Mouse (Mus musculus) frontal cortex, adult 2 months (tissue): ENCODE measurements around the gene Zfp423. TPM values are rescaled to one million over a fixed set of nuclear protein-coding genes. Genes with fewer than 3 reads are reported as not detected.
A peak's percentile ranks its signal among the peaks of the same experiment; 100 is the strongest.
"Not testable (repeated sequence)": the region's sequence is repeated elsewhere in the genome, so short reads cannot be mapped to it uniquely, and the experiment has no call there.

Experiments
- DNase-seq, 2 experiments: peaks; one replicate each; pipeline ENCODE4 v3.0.0; 2022; ENCODE audit warnings: low spot score in 1 of 2; ENCODE audit errors: extremely low spot score in 1 of 2
- polyA plus RNA-seq: library from polyadenylated mRNA; depleted of rRNA; stranded (reverse); fragments of >200 nt; gene quantifications from 2 replicates; pipeline ENCODE4 v1.2.3, GENCODE M21; 2012

The Zfp423 gene
- polyA plus RNA-seq, 1 experiment = 31.1 TPM

- peak in 1 of 2 experiments; percentile 35 for DNase-seq
Observed at GRCm38 (mm10) chr8:87847796-87848195, 111.6 kb downstream of the Zfp423 start.

- DNase-seq = not testable (repeated sequence)
Observed at GRCm38 (mm10) chr8:87842096-87842495, 117.3 kb downstream of the Zfp423 start.

- no peak for DNase-seq
Observed at GRCm38 (mm10) chr8:87837266-87837665, 122.1 kb downstream of the Zfp423 start.

- DNase-seq = peak; percentile 74 to 80
Observed at GRCm38 (mm10) chr8:87836866-87837265, 122.5 kb downstream of the Zfp423 start.

GRCm38 (mm10) chr8:87835924-87836323 lies 123.5 kb downstream of the Zfp423 start:
- DNase-seq = no peak

- DNase-seq = no peak
Observed at GRCm38 (mm10) chr8:87835411-87835821, 124.0 kb downstream of the Zfp423 start.

- DNase-seq = no peak
Observed at GRCm38 (mm10) chr8:87834656-87835055, 124.7 kb downstream of the Zfp423 start.

GRCm38 (mm10) chr8:87833841-87834620 lies 125.4 kb downstream of the Zfp423 start:
- no peak for DNase-seq

- DNase-seq = no peak
Observed at GRCm38 (mm10) chr8:87833339-87833738, 126.1 kb downstream of the Zfp423 start.

- no peak for DNase-seq
Observed at GRCm38 (mm10) chr8:87832381-87833325, 126.7 kb downstream of the Zfp423 start.

GRCm38 (mm10) chr8:87831567-87831966 lies 127.8 kb downstream of the Zfp423 start:
- DNase-seq = no peak

- DNase-seq = no peak
Observed at GRCm38 (mm10) chr8:87831116-87831515, 128.3 kb downstream of the Zfp423 start.

GRCm38 (mm10) chr8:87830200-87830599 lies 129.2 kb downstream of the Zfp423 start:
- DNase-seq = no peak

GRCm38 (mm10) chr8:87826013-87826660 lies 133.3 kb downstream of the Zfp423 start:
- DNase-seq = no peak

GRCm38 (mm10) chr8:87823172-87823571 lies 136.2 kb downstream of the Zfp423 start:
- DNase-seq = no peak

- DNase-seq = no peak
Observed at GRCm38 (mm10) chr8:87822690-87823089, 136.7 kb downstream of the Zfp423 start.

- DNase-seq = peak in 1 of 2 experiments; percentile 14
Observed at GRCm38 (mm10) chr8:87822175-87822574, 137.2 kb downstream of the Zfp423 start.

- peak in 1 of 2 experiments; percentile 45 for DNase-seq
Observed at GRCm38 (mm10) chr8:87821655-87822054, 137.7 kb downstream of the Zfp423 start.

GRCm38 (mm10) chr8:87819263-87819662 lies 140.1 kb downstream of the Zfp423 start:
- DNase-seq = no peak

- DNase-seq = no peak
Observed at GRCm38 (mm10) chr8:87818506-87818905, 140.9 kb downstream of the Zfp423 start.

- DNase-seq = no peak
Observed at GRCm38 (mm10) chr8:87816141-87816540, 143.3 kb downstream of the Zfp423 start.
